Mouse (Mus musculus) erythroblast, embryonic 14.5 days (primary cell): Measurements from ENCODE around the gene Prickle3.

ENCODE experiments used
- GATA1 ChIP-seq: IDR thresholded peaks from 2 replicates; pipeline ENCODE4 v1.6.1; 2012; ENCODE audit warnings: low read length, inconsistent platforms, mixed read lengths
- TAL1 ChIP-seq: IDR thresholded peaks from 3 replicates; pipeline ENCODE4 v1.6.1; 2012; ENCODE audit warnings: low read length, inconsistent platforms, mixed read lengths

DNA sequence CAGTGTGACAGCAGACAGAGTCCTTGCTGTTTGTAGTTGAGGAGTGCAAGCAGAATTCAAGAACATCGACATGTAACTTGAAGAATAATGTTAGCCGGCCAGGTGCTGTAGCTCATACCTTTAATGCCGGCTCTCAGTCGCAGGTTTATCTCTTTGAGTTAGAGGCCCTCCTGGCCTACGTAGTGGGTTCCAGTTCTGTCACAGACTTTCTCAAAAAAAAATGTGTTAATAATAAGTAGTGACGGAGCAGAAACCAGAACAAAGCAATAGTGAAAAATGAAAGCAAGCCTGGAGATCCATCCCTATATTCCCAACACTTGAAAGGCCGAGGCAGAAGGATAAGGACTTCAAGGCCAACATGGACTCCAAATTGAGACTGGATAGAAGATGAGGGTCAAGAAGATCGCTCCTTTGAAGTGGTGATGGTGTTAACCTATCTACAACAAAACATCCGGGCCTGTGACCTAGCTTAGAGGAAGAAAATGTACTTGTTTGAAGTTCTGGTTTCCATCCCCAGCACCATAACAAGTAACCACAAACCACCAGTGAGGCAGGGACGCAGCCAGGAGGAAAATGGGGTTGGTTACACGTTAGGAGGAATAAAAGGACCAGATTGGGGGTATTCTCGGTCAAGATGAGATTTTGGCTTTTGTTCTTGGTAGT, 39.0 kb upstream of the Prickle3 start:
- TF ChIP-seq GATA1 = no peak
- TF ChIP-seq TAL1 = no peak
